Mouse (Mus musculus): ENCODE data around the gene Cdh22.

Gene Cdh22

DNA sequence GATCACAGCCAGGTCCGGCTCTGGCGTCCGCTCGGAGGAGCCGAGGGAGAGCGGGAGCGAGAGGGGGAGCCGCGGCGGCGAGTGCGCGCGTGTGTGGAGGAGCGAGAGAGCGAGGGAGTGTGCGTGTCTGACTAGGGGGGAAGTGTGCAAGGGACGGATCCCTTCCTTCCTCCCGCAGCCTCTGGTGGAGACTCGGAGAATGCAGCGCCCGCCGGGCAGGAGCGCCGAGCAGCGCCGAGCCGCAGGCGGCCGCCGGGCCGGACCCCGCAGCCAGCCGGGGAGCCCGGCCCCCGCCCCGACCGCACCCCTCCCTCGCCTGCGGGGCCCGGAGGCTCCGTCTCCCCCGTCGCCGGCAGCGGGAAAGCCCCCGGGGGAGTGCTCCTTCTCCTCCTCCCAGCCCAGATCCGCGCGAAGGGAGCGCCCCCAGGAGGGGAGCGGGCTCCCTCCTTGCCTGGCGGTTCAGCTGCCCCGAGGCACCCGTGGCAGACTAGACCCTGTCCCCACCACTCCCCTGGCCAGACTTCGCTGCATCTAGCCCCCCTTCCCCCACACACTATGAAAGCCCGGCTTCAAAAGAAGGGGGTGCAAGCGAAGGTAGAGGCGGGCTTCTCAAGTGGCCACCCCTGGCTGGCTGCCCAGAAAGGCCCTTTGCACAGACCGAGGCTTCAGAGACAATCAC lies at the start of gene Cdh22:
TSS of gene Cdh22 (minus strand) at position 241 of the 679 bp plus-strand sequence.
- DNase-seq = peak; percentile 82

GRCm38 (mm10) chr2:165284377-165284776 lies 49.7 kb upstream of the Cdh22 start:
- no peak for DNase-seq

GRCm38 (mm10) chr2:165283644-165284043 lies 49.0 kb upstream of the Cdh22 start:
- DNase-seq = no peak

- DNase-seq = no peak
These were observed 47.2 kb upstream of the Cdh22 start for GRCm38 (mm10) chr2:165281779-165282311.

- DNase-seq = no peak
These were observed 44.7 kb upstream of the Cdh22 start for GRCm38 (mm10) chr2:165279351-165279750.

DNA sequence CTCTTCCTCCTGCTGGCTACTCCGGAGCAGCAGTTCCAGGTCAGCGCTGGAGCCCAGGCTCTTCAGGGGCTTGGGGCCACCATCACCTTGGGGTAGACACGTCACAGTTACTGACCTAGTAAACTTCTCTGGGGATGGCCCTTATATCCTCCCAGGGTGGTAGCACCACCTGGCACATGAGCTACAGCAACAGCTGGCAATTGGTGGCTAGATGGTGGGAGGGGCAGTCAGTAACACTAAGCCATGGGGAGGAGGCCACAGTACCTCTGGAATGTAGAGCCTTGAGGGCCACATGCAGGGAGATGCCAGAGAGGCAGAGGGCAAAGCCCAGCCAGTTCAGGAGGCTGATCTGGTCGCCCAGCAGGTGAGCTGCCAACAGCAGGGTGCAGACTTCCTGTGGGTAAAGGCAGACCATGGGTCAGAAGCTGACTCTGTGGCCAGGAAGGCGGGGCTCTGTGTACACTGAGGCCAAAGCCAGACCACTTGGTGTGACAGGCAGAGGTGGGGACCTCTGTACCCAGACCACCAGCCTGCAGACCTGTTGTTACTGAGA lies 42.6 kb upstream of the Cdh22 start:
- no peak for DNase-seq

GRCm38 (mm10) chr2:165275824-165276223 lies 41.2 kb upstream of the Cdh22 start:
- peak; percentile 85 for DNase-seq

DNA sequence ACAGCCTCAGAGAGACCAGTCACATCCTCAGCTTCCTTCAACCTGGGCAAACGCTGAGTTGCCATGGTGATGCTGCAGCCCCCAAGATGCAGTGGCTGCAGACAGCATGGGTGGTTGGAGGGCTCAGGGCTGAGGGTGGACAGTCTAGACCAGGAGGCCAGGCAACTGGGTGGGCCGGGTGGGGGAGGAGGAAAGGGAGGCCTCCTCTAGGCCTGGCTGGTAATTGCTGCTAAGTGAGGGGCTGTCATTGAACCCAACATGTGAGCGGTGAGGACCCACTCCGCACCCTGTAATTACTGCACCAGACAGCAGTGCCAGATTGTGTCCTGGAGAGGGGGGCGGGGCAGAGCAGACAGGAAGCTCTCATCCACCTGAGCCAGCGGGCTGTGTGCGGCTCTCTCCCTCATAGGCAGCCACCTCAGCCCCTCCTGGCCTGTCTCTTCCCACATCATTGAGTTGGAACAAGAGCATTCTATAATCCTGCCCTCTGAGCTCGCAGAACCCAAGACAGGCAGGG lies 40.5 kb upstream of the Cdh22 start:
- DNase-seq = no peak

- no peak for DNase-seq
These were observed 38.9 kb upstream of the Cdh22 start for GRCm38 (mm10) chr2:165273589-165273988.

DNA sequence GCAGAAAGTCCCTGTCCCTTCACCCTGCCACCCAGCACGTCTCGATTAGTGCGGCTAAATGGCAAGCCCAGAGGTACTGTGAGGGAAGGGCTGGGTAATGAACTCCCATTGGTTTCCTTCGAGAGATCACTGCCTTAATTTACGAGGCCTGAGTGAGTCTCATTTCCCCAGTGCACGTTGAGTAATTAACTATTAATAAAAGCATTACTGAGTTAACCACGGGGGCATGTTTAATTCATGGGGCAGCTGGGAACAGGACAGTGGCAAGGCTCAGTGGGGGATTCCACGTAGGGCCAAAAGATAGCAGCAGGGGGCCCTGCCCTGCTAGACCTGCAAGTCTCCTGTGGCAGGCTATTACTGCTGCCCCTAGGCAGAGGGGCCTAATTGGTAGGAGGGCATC lies 36.7 kb upstream of the Cdh22 start:
- no peak for DNase-seq

GRCm38 (mm10) chr2:165270858-165271257 lies 36.2 kb upstream of the Cdh22 start:
- no peak for DNase-seq

DNA sequence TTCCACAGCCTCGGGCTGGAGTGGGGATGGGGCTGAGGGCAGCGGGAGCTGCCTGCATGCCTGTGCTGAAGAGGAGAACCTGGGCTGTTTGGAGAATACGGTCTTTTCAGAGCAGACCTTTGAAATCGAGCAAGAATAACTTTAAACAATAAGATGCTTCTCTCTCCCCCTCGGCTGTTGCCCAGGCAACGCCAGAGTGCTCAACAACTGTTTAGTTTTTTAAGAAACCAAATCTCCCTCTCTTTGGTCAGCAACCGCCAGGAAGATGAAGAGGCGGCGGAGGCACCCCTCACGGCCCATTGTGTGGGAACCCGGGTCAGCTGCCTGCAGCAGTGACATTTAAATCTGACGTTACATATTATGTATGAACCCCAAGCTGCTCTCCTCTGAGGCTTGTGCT lies 32.1 kb upstream of the Cdh22 start:
- no peak for DNase-seq

- no peak for DNase-seq
These were observed 29.2 kb upstream of the Cdh22 start for GRCm38 (mm10) chr2:165263861-165264260.

GRCm38 (mm10) chr2:165262274-165262990 lies 27.8 kb upstream of the Cdh22 start:
- DNase-seq = no peak

DNA sequence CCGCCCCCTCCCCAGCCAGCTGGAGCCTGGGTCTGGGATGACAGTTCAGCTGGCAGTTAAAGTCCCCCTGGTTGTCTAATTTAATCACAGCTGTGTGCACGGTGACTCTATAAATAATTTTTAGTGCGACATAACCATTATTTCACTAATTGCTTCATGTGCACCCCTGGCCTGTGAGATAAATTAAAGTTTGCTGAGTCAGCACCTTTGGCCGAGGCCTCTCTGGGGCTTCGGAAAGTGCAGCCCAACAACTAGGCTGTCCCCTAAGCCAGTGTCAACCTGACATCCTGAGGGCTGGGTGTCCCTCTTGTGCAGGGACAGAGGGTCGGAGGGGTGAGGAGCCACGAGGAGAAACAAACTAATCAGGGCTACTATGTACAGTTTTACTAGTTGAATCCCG lies 25.2 kb upstream of the Cdh22 start:
- no peak for DNase-seq

DNA sequence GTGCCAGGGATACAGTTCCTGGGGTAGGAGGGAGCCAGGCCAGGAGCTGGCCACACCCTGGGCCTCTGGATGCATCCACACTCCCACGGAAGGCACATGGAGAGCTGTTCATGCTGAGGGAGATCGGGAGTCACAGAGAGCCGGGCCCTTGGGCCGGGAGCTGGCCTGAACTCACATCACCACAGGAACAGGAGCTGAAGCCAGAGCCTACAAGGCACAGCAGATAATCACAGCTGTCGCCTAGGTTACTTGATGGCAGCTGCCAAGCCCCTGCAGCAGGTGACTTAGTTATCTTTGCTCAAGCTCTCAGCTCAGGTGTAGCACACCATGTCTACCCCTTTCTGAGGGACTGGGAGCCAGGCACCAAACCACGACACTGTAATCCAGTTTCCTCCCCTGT lies 23.7 kb upstream of the Cdh22 start:
- DNase-seq = no peak

- peak; percentile 57 for DNase-seq
These were observed 22.6 kb upstream of the Cdh22 start for GRCm38 (mm10) chr2:165257151-165257834.

- DNase-seq = no peak
These were observed 21.6 kb upstream of the Cdh22 start for GRCm38 (mm10) chr2:165256213-165256612.

DNA sequence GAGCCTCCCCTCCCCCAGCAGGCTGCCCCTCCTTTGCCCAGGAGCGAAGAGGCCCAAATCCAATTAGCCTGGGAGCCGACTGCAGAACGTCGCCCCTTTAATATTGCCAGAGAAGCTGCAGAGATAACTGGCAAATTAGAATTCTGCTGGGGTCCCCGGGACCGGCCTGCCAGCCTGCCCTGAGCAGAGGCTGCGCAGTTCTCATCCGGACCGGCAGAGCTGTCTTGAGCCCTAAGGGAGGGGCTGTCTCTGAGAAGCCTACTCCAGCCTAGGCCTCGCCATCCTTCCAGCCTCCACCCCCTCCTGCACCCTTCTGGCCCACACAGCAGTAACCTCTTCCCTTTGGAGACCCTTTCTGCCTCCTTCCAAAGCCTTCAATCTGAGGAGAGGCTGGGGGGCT lies 19.2 kb upstream of the Cdh22 start:
- DNase-seq = no peak

- no peak for DNase-seq
These were observed 18.6 kb upstream of the Cdh22 start for GRCm38 (mm10) chr2:165253269-165253668.

DNA sequence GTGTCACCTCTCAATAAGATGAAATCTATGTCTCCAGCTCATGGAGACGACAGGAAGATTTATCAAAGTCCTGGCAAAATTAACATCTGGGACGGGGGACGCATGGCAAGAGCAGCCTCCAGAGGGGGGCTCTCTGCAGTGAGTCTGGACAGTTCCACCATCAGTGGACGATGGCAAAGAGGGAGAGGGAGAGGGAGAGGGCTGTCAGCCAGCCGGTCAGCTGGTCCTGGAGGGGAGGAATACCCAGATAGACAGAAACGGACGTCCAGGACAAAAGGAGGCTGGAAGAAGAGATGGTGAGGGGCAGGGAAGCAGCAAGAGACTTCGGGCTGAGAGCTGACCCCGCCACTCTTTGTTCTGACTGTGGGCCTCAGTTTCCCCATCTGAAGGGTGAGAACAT lies 18.1 kb upstream of the Cdh22 start:
- no peak for DNase-seq

DNA sequence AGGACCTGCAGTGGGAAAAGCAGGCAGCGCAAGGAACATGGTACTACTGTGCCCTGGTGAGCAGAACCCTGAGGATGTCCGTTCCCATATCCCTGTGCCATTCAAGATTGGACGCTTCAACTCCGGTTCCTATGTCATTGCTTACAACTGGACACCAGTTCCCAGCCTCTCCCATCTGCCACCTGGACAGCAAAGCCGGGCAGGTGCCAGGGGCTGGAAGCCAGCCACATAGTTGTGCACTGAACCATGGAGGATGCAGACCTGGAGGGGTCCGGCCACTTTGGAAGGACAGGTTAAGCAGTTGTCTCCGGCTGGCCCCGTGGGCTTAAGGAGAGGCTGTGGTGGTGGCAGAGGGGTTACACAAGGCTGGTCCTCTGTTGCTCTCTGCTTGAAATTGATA lies 17.7 kb upstream of the Cdh22 start:
- no peak for DNase-seq

- DNase-seq = no peak
These were observed 16.2 kb upstream of the Cdh22 start for GRCm38 (mm10) chr2:165250903-165251302.
